Mouse (Mus musculus): ENCODE results near the gene Dusp7. TPM values are rescaled to one million over a fixed set of nuclear protein-coding genes. Genes with fewer than 3 reads are reported as not detected.

Gene Dusp7
- polyA plus RNA-seq (2015; fragmentation: Nextera tagmentation; extraction: Ambion mirVana), result 9.0 and 9.4 TPM in 2 replicates

- Histone ChIP-seq H3K27ac (peak within 1 kb of the TSS; percentile 98), H3K4me3 (replicated peaks) (peak within 1 kb of the TSS; percentile 90), H3K36me3 (peaks cover 24% of the 10 kb centered on the region), H3K4me1 (replicated peaks) (peaks cover 48% of the 10 kb centered on the region), H3K4me2 (replicated peaks) (peak within 1 kb of the TSS; percentile 91), H3K9me3 (no peaks in the 10 kb centered on the region), H3K27me3 (peaks cover 7% of the 10 kb centered on the region; the same call in 1 of the 2 replicates), H3K9ac (replicated peaks) (peak within 1 kb of the TSS; percentile 96)
- under 1% methylated on average over 33 of the region's 57 CpGs for WGBS
- peak; percentile 84 for ATAC-seq
These were observed at the start of gene Dusp7 for GRCm38 (mm10) chr9:106368112-106368717. Dusp7 (plus strand) TSS chr9:106368632.

- no peak overlapping the region for H3K4me3 ChIP-seq (replicated peaks)
- no peaks in the 10 kb centered on the region for H3K9me3 ChIP-seq
- H3K27ac ChIP-seq, result no peak overlapping the region
- peaks cover 28% of the 10 kb centered on the region for H3K4me1 ChIP-seq (replicated peaks)
- H3K9ac ChIP-seq (replicated peaks), result no peak overlapping the region
- H3K4me2 ChIP-seq (replicated peaks), result no peak overlapping the region
- ATAC-seq, result no peak
- no peaks in the 10 kb centered on the region for H3K36me3 ChIP-seq
- 58% methylated on average over 2 of the region's 2 CpGs for WGBS
- H3K27me3 ChIP-seq, result no peaks in the 10 kb centered on the region
These were observed 49.3 kb upstream of the Dusp7 start for GRCm38 (mm10) chr9:106319095-106319494.

- no peaks in the 10 kb centered on the region for H3K27me3 ChIP-seq
- H3K36me3 ChIP-seq, result no peaks in the 10 kb centered on the region
- no peak for ATAC-seq
- H3K4me2 ChIP-seq (replicated peaks), result no peak overlapping the region
- no peaks in the 10 kb centered on the region for H3K9me3 ChIP-seq
- 63% methylated on average over 3 of the region's 3 CpGs for WGBS
- no peak overlapping the region for H3K27ac ChIP-seq
- no peak overlapping the region for H3K9ac ChIP-seq (replicated peaks)
- peaks cover 33% of the 10 kb centered on the region for H3K4me1 ChIP-seq (replicated peaks)
- no peak overlapping the region for H3K4me3 ChIP-seq (replicated peaks)
These were observed 45.9 kb upstream of the Dusp7 start for GRCm38 (mm10) chr9:106322497-106322896.

- Histone ChIP-seq H3K27me3 (no peaks in the 10 kb centered on the region), H3K4me1 (replicated peaks) (peaks cover 20% of the 10 kb centered on the region), H3K9ac (replicated peaks) (no peak overlapping the region; the same call in 1 of the 2 replicates), H3K4me3 (replicated peaks) (no peak overlapping the region), H3K9me3 (no peaks in the 10 kb centered on the region), H3K4me2 (replicated peaks) (no peak overlapping the region), H3K36me3 (no peaks in the 10 kb centered on the region), H3K27ac (no peak overlapping the region)
- 62% methylated on average over 8 of the region's 8 CpGs for WGBS
- ATAC-seq, result no peak
These were observed 42.2 kb upstream of the Dusp7 start for GRCm38 (mm10) chr9:106326241-106326640.

GRCm38 (mm10) chr9:106327125-106327809 is 41.2 kb upstream of the Dusp7 start:
- H3K27me3 ChIP-seq, result no peaks in the 10 kb centered on the region
- H3K4me3 ChIP-seq (replicated peaks), result no peak overlapping the region
- 70% methylated on average over 8 of the region's 8 CpGs for WGBS
- H3K4me1 ChIP-seq (replicated peaks), result peaks cover 27% of the 10 kb centered on the region
- no peak overlapping the region for H3K9ac ChIP-seq (replicated peaks)
- ATAC-seq, result no peak
- H3K27ac ChIP-seq, result no peak overlapping the region
- no peaks in the 10 kb centered on the region for H3K36me3 ChIP-seq
- no peak overlapping the region for H3K4me2 ChIP-seq (replicated peaks)
- H3K9me3 ChIP-seq, result no peaks in the 10 kb centered on the region

GRCm38 (mm10) chr9:106328068-106328610 is 40.3 kb upstream of the Dusp7 start:
- no peak overlapping the region for H3K27ac ChIP-seq
- WGBS, result 86% methylated on average over 7 of the region's 7 CpGs
- no peaks in the 10 kb centered on the region for H3K27me3 ChIP-seq
- no peak for ATAC-seq
- H3K4me2 ChIP-seq (replicated peaks), result no peak overlapping the region
- no peak overlapping the region for H3K4me3 ChIP-seq (replicated peaks)
- H3K4me1 ChIP-seq (replicated peaks), result peaks cover 18% of the 10 kb centered on the region
- no peak overlapping the region for H3K9ac ChIP-seq (replicated peaks)
- no peaks in the 10 kb centered on the region for H3K36me3 ChIP-seq
- H3K9me3 ChIP-seq, result no peaks in the 10 kb centered on the region

- Histone ChIP-seq H3K4me3 (replicated peaks) (no peak overlapping the region), H3K27ac (no peak overlapping the region), H3K4me1 (replicated peaks) (peaks cover 16% of the 10 kb centered on the region)
These were observed 39.5 kb upstream of the Dusp7 start for GRCm38 (mm10) chr9:106328772-106329511.

GRCm38 (mm10) chr9:106332746-106333145 is 35.7 kb upstream of the Dusp7 start:
- Histone ChIP-seq H3K27me3 (no peaks in the 10 kb centered on the region), H3K4me2 (replicated peaks) (no peak overlapping the region), H3K27ac (no peak overlapping the region), H3K36me3 (no peaks in the 10 kb centered on the region), H3K9me3 (no peaks in the 10 kb centered on the region), H3K4me3 (replicated peaks) (no peak overlapping the region), H3K4me1 (replicated peaks) (peaks cover 22% of the 10 kb centered on the region), H3K9ac (replicated peaks) (no peak overlapping the region)
- 76% methylated on average over 3 of the region's 3 CpGs for WGBS
- ATAC-seq, result no peak

More at GRCm38 (mm10) chr9:106328772-106329511, 39.5 kb upstream of the Dusp7 start:
- 75% methylated on average over 5 of the region's 5 CpGs for WGBS
- no peak overlapping the region for H3K4me2 ChIP-seq (replicated peaks)
- H3K9ac ChIP-seq (replicated peaks), result no peak overlapping the region
- ATAC-seq, result no peak
- H3K36me3 ChIP-seq, result no peaks in the 10 kb centered on the region
- H3K9me3 ChIP-seq, result no peaks in the 10 kb centered on the region
- no peaks in the 10 kb centered on the region for H3K27me3 ChIP-seq

GRCm38 (mm10) chr9:106337620-106338019 is 30.8 kb upstream of the Dusp7 start:
- no peak overlapping the region for H3K4me3 ChIP-seq (replicated peaks)
- no peak for ATAC-seq
- no peaks in the 10 kb centered on the region for H3K36me3 ChIP-seq
- H3K4me2 ChIP-seq (replicated peaks), result no peak overlapping the region
- H3K4me1 ChIP-seq (replicated peaks), result peaks cover 48% of the 10 kb centered on the region
- no peaks in the 10 kb centered on the region for H3K27me3 ChIP-seq
- no peak overlapping the region; the same call in 1 of the 2 replicates for H3K9ac ChIP-seq (replicated peaks)
- WGBS, result 87% methylated on average over 9 of the region's 9 CpGs
- H3K27ac ChIP-seq, result peak overlapping the region; percentile 82
- H3K9me3 ChIP-seq, result no peaks in the 10 kb centered on the region

GRCm38 (mm10) chr9:106338462-106339172 is 29.8 kb upstream of the Dusp7 start:
- peak; percentile 81 for ATAC-seq
- H3K9ac ChIP-seq (replicated peaks), result peak overlapping the region; percentile 41
- peaks cover 48% of the 10 kb centered on the region for H3K4me1 ChIP-seq (replicated peaks)
- no peaks in the 10 kb centered on the region for H3K9me3 ChIP-seq
- H3K27ac ChIP-seq, result peak overlapping the region; percentile 82
- H3K4me2 ChIP-seq (replicated peaks), result no peak overlapping the region
- no peaks in the 10 kb centered on the region for H3K36me3 ChIP-seq
- no peak overlapping the region for H3K4me3 ChIP-seq (replicated peaks)
- no peaks in the 10 kb centered on the region for H3K27me3 ChIP-seq
- 7% methylated on average over 10 of the region's 10 CpGs for WGBS

- Histone ChIP-seq H3K4me1 (replicated peaks) (peaks cover 48% of the 10 kb centered on the region), H3K4me3 (replicated peaks) (no peak overlapping the region), H3K9ac (replicated peaks) (peak overlapping the region; percentile 41), H3K9me3 (no peaks in the 10 kb centered on the region), H3K4me2 (replicated peaks) (no peak overlapping the region), H3K27me3 (no peaks in the 10 kb centered on the region), H3K27ac (peak overlapping the region; percentile 82), H3K36me3 (no peaks in the 10 kb centered on the region)
- ATAC-seq, result peak; percentile 44
- WGBS, result 41% methylated on average over 6 of the region's 6 CpGs
These were observed 29.3 kb upstream of the Dusp7 start for GRCm38 (mm10) chr9:106339173-106339558.

Measured in midbrain, embryonic 13.5 days (tissue).